Mouse (Mus musculus): ENCODE results near the gene Ttc5. TPM values are rescaled to one million over a fixed set of nuclear protein-coding genes. Genes with fewer than 3 reads are reported as not detected.

Gene Ttc5
- 68.6 and 71.7 TPM in 2 replicates for polyA plus RNA-seq (2015; fragmentation: Nextera tagmentation; extraction: Ambion mirVana)

- no peaks in the 10 kb centered on the region for H3K9me3 ChIP-seq (ENCODE audit: control insufficient read depth, low read length)
- peak within 1 kb of the TSS; percentile 27; the same call in 1 of the 2 replicates for H3K27ac ChIP-seq (ENCODE audit: low read length)
- H3K4me3 ChIP-seq (ENCODE audit: low read length), result peak within 1 kb of the TSS; percentile 94
- H3K9ac ChIP-seq (ENCODE audit: low read length), result peak within 1 kb of the TSS; percentile 85
- peaks cover 6% of the 10 kb centered on the region for H3K4me1 ChIP-seq (replicated peaks; ENCODE audit: control insufficient read depth, insufficient read depth, low read length)
- H3K27me3 ChIP-seq (ENCODE audit: control insufficient read depth, insufficient read depth, low read depth, low read length), result no peaks in the 10 kb centered on the region
- peak; percentile 97 for ATAC-seq (ENCODE audit: low read depth)
- H3K4me2 ChIP-seq (ENCODE audit: low read depth, low read length), result peak within 1 kb of the TSS; percentile 78
- H3K36me3 ChIP-seq (ENCODE audit: control insufficient read depth, insufficient read depth, low read length), result peaks cover 11% of the 10 kb centered on the region
- WGBS, result under 1% methylated on average over 21 of the region's 21 CpGs
Observed at GRCm38 (mm10) chr14:50785251-50785637, at the start of gene Ttc5. Gene Ttc5 (minus strand): TSS chr14:50785519.

- H3K9me3 ChIP-seq (ENCODE audit: control insufficient read depth, low read length), result no peaks in the 10 kb centered on the region
- 0 out of 2 replicates have a peak, but pooled peaks cover 4% of the 10 kb centered on the region for H3K4me1 ChIP-seq (replicated peaks; ENCODE audit: control insufficient read depth, insufficient read depth, low read length)
- H3K9ac ChIP-seq (ENCODE audit: low read length), result no peak overlapping the region
- peak; percentile 88 for ATAC-seq (ENCODE audit: low read depth)
- WGBS, result 24% methylated on average over 2 of the region's 2 CpGs
- no peaks in the 10 kb centered on the region; the same call in 1 of the 2 replicates for H3K36me3 ChIP-seq (ENCODE audit: control insufficient read depth, insufficient read depth, low read length)
- H3K4me2 ChIP-seq (ENCODE audit: low read depth, low read length), result 0 out of 2 replicates have a peak overlapping the region, but pooled peaks have one; percentile 10
- peak overlapping the region; percentile 81 for H3K27ac ChIP-seq (ENCODE audit: low read length)
- 0 out of 2 replicates have a peak overlapping the region, but pooled peaks have one; percentile 17 for H3K4me3 ChIP-seq (ENCODE audit: low read length)
- no peaks in the 10 kb centered on the region for H3K27me3 ChIP-seq (ENCODE audit: control insufficient read depth, insufficient read depth, low read depth, low read length)
Observed at GRCm38 (mm10) chr14:50834435-50834834, 49.1 kb upstream of the Ttc5 start.

- H3K36me3 ChIP-seq (ENCODE audit: control insufficient read depth, insufficient read depth, low read length), result no peaks in the 10 kb centered on the region; the same call in 1 of the 2 replicates
- no peak overlapping the region for H3K9ac ChIP-seq (ENCODE audit: low read length)
- H3K9me3 ChIP-seq (ENCODE audit: control insufficient read depth, low read length), result no peaks in the 10 kb centered on the region
- H3K4me2 ChIP-seq (ENCODE audit: low read depth, low read length), result no peak overlapping the region
- peak; percentile 57 for ATAC-seq (ENCODE audit: low read depth)
- H3K4me3 ChIP-seq (ENCODE audit: low read length), result no peak overlapping the region
- H3K4me1 ChIP-seq (replicated peaks; ENCODE audit: control insufficient read depth, insufficient read depth, low read length), result 0 out of 2 replicates have a peak, but pooled peaks cover 4% of the 10 kb centered on the region
- WGBS, result 73% methylated on average over 10 of the region's 10 CpGs
- no peaks in the 10 kb centered on the region for H3K27me3 ChIP-seq (ENCODE audit: control insufficient read depth, insufficient read depth, low read depth, low read length)
- peak overlapping the region; percentile 81 for H3K27ac ChIP-seq (ENCODE audit: low read length)
Observed at GRCm38 (mm10) chr14:50833964-50834363, 48.6 kb upstream of the Ttc5 start.

GRCm38 (mm10) chr14:50829878-50830277 lies 44.6 kb upstream of the Ttc5 start:
- Histone ChIP-seq H3K9me3 (ENCODE audit: control insufficient read depth, low read length) (no peaks in the 10 kb centered on the region), H3K9ac (ENCODE audit: low read length) (no peak overlapping the region), H3K36me3 (ENCODE audit: control insufficient read depth, insufficient read depth, low read length) (no peaks in the 10 kb centered on the region; the same call in 1 of the 2 replicates), H3K4me2 (ENCODE audit: low read depth, low read length) (no peak overlapping the region), H3K4me1 (replicated peaks; ENCODE audit: control insufficient read depth, insufficient read depth, low read length) (0 out of 2 replicates have a peak, but pooled peaks cover 4% of the 10 kb centered on the region), H3K27ac (ENCODE audit: low read length) (no peak overlapping the region), H3K4me3 (ENCODE audit: low read length) (no peak overlapping the region), H3K27me3 (ENCODE audit: control insufficient read depth, insufficient read depth, low read depth, low read length) (no peaks in the 10 kb centered on the region)
- no peak for ATAC-seq (ENCODE audit: low read depth)
- 79% methylated on average over 3 of the region's 3 CpGs for WGBS

GRCm38 (mm10) chr14:50826579-50826978 lies 41.3 kb upstream of the Ttc5 start:
- Histone ChIP-seq H3K4me1 (replicated peaks; ENCODE audit: control insufficient read depth, insufficient read depth, low read length) (no peaks in the 10 kb centered on the region), H3K9ac (ENCODE audit: low read length) (no peak overlapping the region), H3K4me3 (ENCODE audit: low read length) (no peak overlapping the region), H3K9me3 (ENCODE audit: control insufficient read depth, low read length) (no peaks in the 10 kb centered on the region), H3K36me3 (ENCODE audit: control insufficient read depth, insufficient read depth, low read length) (peaks cover 7% of the 10 kb centered on the region), H3K4me2 (ENCODE audit: low read depth, low read length) (no peak overlapping the region), H3K27me3 (ENCODE audit: control insufficient read depth, insufficient read depth, low read depth, low read length) (no peaks in the 10 kb centered on the region), H3K27ac (ENCODE audit: low read length) (no peak overlapping the region)
- WGBS, result 83% methylated on average over 4 of the region's 4 CpGs
- ATAC-seq (ENCODE audit: low read depth), result no peak

- Histone ChIP-seq H3K27me3 (ENCODE audit: control insufficient read depth, insufficient read depth, low read depth, low read length) (no peaks in the 10 kb centered on the region), H3K4me2 (ENCODE audit: low read depth, low read length) (no peak overlapping the region), H3K9ac (ENCODE audit: low read length) (no peak overlapping the region), H3K4me1 (replicated peaks; ENCODE audit: control insufficient read depth, insufficient read depth, low read length) (no peaks in the 10 kb centered on the region), H3K9me3 (ENCODE audit: control insufficient read depth, low read length) (no peaks in the 10 kb centered on the region), H3K27ac (ENCODE audit: low read length) (no peak overlapping the region), H3K36me3 (ENCODE audit: control insufficient read depth, insufficient read depth, low read length) (peaks cover 12% of the 10 kb centered on the region), H3K4me3 (ENCODE audit: low read length) (no peak overlapping the region)
- no peak for ATAC-seq (ENCODE audit: low read depth)
- whole genome bisulfite sequencing, result 83% methylated on average over 9 of the region's 9 CpGs
Observed at GRCm38 (mm10) chr14:50824219-50824618, 38.9 kb upstream of the Ttc5 start.

- peaks cover 12% of the 10 kb centered on the region for H3K36me3 ChIP-seq (ENCODE audit: control insufficient read depth, insufficient read depth, low read length)
- H3K9ac ChIP-seq (ENCODE audit: low read length), result no peak overlapping the region
- no peak for ATAC-seq (ENCODE audit: low read depth)
- H3K4me3 ChIP-seq (ENCODE audit: low read length), result no peak overlapping the region
- H3K27me3 ChIP-seq (ENCODE audit: control insufficient read depth, insufficient read depth, low read depth, low read length), result no peaks in the 10 kb centered on the region
- H3K4me2 ChIP-seq (ENCODE audit: low read depth, low read length), result no peak overlapping the region
- WGBS, result 82% methylated on average over 2 of the region's 2 CpGs
- H3K27ac ChIP-seq (ENCODE audit: low read length), result no peak overlapping the region
- H3K9me3 ChIP-seq (ENCODE audit: control insufficient read depth, low read length), result no peaks in the 10 kb centered on the region
- no peaks in the 10 kb centered on the region for H3K4me1 ChIP-seq (replicated peaks; ENCODE audit: control insufficient read depth, insufficient read depth, low read length)
Observed at GRCm38 (mm10) chr14:50823240-50823639, 37.9 kb upstream of the Ttc5 start.

- 76% methylated on average over 2 of the region's 2 CpGs for WGBS
- Histone ChIP-seq H3K4me3 (ENCODE audit: low read length) (no peak overlapping the region), H3K36me3 (ENCODE audit: control insufficient read depth, insufficient read depth, low read length) (peaks cover 27% of the 10 kb centered on the region), H3K9ac (ENCODE audit: low read length) (no peak overlapping the region), H3K9me3 (ENCODE audit: control insufficient read depth, low read length) (no peaks in the 10 kb centered on the region), H3K4me1 (replicated peaks; ENCODE audit: control insufficient read depth, insufficient read depth, low read length) (peaks cover 3% of the 10 kb centered on the region; the same call in 1 of the 2 replicates), H3K4me2 (ENCODE audit: low read depth, low read length) (no peak overlapping the region), H3K27me3 (ENCODE audit: control insufficient read depth, insufficient read depth, low read depth, low read length) (no peaks in the 10 kb centered on the region), H3K27ac (ENCODE audit: low read length) (no peak overlapping the region)
- ATAC-seq (ENCODE audit: low read depth), result no peak
Observed at GRCm38 (mm10) chr14:50813060-50813459, 27.7 kb upstream of the Ttc5 start.

GRCm38 (mm10) chr14:50807487-50808072 lies 22.3 kb upstream of the Ttc5 start, which contains the start of the genes Ccnb1ip1 and Parp2:
Gene Ccnb1ip1 (minus strand): TSS chr14:50807732.
Gene Parp2 (plus strand): TSS chr14:50807841.
- H3K27ac ChIP-seq (ENCODE audit: low read length), result peak within 1 kb of the TSS; percentile 91
- H3K9ac ChIP-seq (ENCODE audit: low read length), result peak within 1 kb of the TSS; percentile 76
- peak within 1 kb of the TSS; percentile 70 for H3K4me3 ChIP-seq (ENCODE audit: low read length)
- H3K27me3 ChIP-seq (ENCODE audit: control insufficient read depth, insufficient read depth, low read depth, low read length), result no peaks in the 10 kb centered on the region
- under 1% methylated on average over 42 of the region's 42 CpGs for WGBS
- peak within 1 kb of the TSS; percentile 66 for H3K4me2 ChIP-seq (ENCODE audit: low read depth, low read length)
- H3K4me1 ChIP-seq (replicated peaks; ENCODE audit: control insufficient read depth, insufficient read depth, low read length), result peaks cover 5% of the 10 kb centered on the region; the same call in 1 of the 2 replicates
- H3K36me3 ChIP-seq (ENCODE audit: control insufficient read depth, insufficient read depth, low read length), result peaks cover 5% of the 10 kb centered on the region; the same call in 1 of the 2 replicates
- ATAC-seq (ENCODE audit: low read depth), result peak; percentile 100
- no peaks in the 10 kb centered on the region for H3K9me3 ChIP-seq (ENCODE audit: control insufficient read depth, low read length)
